Comparison of ENCODE assay signal across 25 mouse cellular contexts in genomic region chr14:38847566-38847965, GRCm38 (mm10).
DNase-seq lines count a peak whose midpoint lies in the region; ATAC-seq and TF ChIP-seq lines count a peak whose summit lies in the region.
"Had no signal": no experiment of that assay in that cellular context is flagged by ENCODE, and none has a peak within 500 bp of the region (broad histone marks: within the 10 kb centered on the region; RNA-seq: fewer than 3 reads in every experiment).

No protein-coding gene starts in this region.

- no peak overlapping the region for H3K4me3 ChIP-seq in hindbrain, postnatal 0 days (ENCODE audit: low read length)
- H3K4me3 ChIP-seq in hindbrain, embryonic 11.5 days (ENCODE audit: low read depth, low read length) = no peak overlapping the region
- H3K4me3 ChIP-seq: embryonic facial prominence, embryonic 12.5 days; heart, adult 2 months; heart, embryonic 13.5 days; kidney, embryonic 15.5 days; limb, embryonic 13.5 days; liver, embryonic 12.5 days; megakaryocyte, embryonic 14.5 days; neural tube, embryonic 13.5 days had no signal

- peak; percentile 83 for ATAC-seq in hindbrain, postnatal 0 days
- no peak for ATAC-seq in hindbrain, embryonic 11.5 days (ENCODE audit: low FRiP score)
- ATAC-seq in cerebellum, adult (ENCODE audit: insufficient number of reproducible peaks, low FRiP score, low TSS enrichment) = peak; percentile 90
- ATAC-seq: CD4-positive, CD25-positive, alpha-beta regulatory T cell, adult 4 months; liver, embryonic 12.5 days had no signal

- H3K27ac ChIP-seq in hindbrain, postnatal 0 days = no peak overlapping the region
- no peak overlapping the region for H3K27ac ChIP-seq in hindbrain, embryonic 11.5 days (ENCODE audit: low read depth, low read length)
- H3K27ac ChIP-seq: embryonic facial prominence, embryonic 12.5 days; heart, adult 2 months; heart, embryonic 13.5 days; kidney, embryonic 15.5 days; limb, embryonic 13.5 days; liver, embryonic 12.5 days; neural tube, embryonic 13.5 days had no signal

- no peaks in the 10 kb centered on the region for H3K9me3 ChIP-seq in hindbrain, postnatal 0 days (ENCODE audit: low read length)
- H3K9me3 ChIP-seq in hindbrain, embryonic 11.5 days (ENCODE audit: control insufficient read depth, low read length) = no peaks in the 10 kb centered on the region
- H3K9me3 ChIP-seq: embryonic facial prominence, embryonic 12.5 days; heart, embryonic 13.5 days; kidney, embryonic 15.5 days; limb, embryonic 13.5 days; liver, embryonic 12.5 days; megakaryocyte, embryonic 14.5 days; neural tube, embryonic 13.5 days had no signal

- no peak overlapping the region for H3K4me2 ChIP-seq in hindbrain, postnatal 0 days (ENCODE audit: low read depth, low read length)
- H3K4me2 ChIP-seq in hindbrain, embryonic 11.5 days (replicated peaks; ENCODE audit: low read depth, low read length) = no peak overlapping the region
- H3K4me2 ChIP-seq: embryonic facial prominence, embryonic 12.5 days; heart, embryonic 13.5 days; kidney, embryonic 15.5 days; limb, embryonic 13.5 days; liver, embryonic 12.5 days; neural tube, embryonic 13.5 days had no signal

- H3K4me1 ChIP-seq in hindbrain, postnatal 0 days (ENCODE audit: insufficient read depth, low read length) = no peaks in the 10 kb centered on the region
- no peaks in the 10 kb centered on the region for H3K4me1 ChIP-seq in hindbrain, embryonic 11.5 days (replicated peaks; ENCODE audit: control insufficient read depth, insufficient read depth, low read length)
- H3K4me1 ChIP-seq: embryonic facial prominence, embryonic 12.5 days; heart, embryonic 13.5 days; kidney, embryonic 15.5 days; limb, embryonic 13.5 days; liver, embryonic 12.5 days; megakaryocyte, embryonic 14.5 days; neural tube, embryonic 13.5 days had no signal

- WGBS in hindbrain, postnatal 0 days = 74% methylated on average over 1 of the region's 1 CpGs
- WGBS in hindbrain, embryonic 11.5 days = 97% methylated on average over 1 of the region's 1 CpGs

- H3K36me3 ChIP-seq in hindbrain, postnatal 0 days (ENCODE audit: insufficient read depth, low read length) = no peaks in the 10 kb centered on the region
- no peaks in the 10 kb centered on the region for H3K36me3 ChIP-seq in hindbrain, embryonic 11.5 days (ENCODE audit: control insufficient read depth, insufficient read depth, low read length)
- H3K36me3 ChIP-seq: embryonic facial prominence, embryonic 12.5 days; heart, embryonic 13.5 days; kidney, embryonic 15.5 days; limb, embryonic 13.5 days; liver, embryonic 12.5 days; neural tube, embryonic 13.5 days had no signal

- no peaks in the 10 kb centered on the region for H3K27me3 ChIP-seq in hindbrain, postnatal 0 days (ENCODE audit: insufficient read depth, low read length)
- no peaks in the 10 kb centered on the region for H3K27me3 ChIP-seq in hindbrain, embryonic 11.5 days (ENCODE audit: control insufficient read depth, insufficient read depth, low read length)
- H3K27me3 ChIP-seq: embryonic facial prominence, embryonic 12.5 days; heart, embryonic 13.5 days; kidney, embryonic 15.5 days; limb, embryonic 13.5 days; liver, embryonic 12.5 days; megakaryocyte, embryonic 14.5 days; neural tube, embryonic 13.5 days had no signal

- DNase-seq in hindbrain, postnatal 0 days (ENCODE audit: low spot score) = peak; percentile 63
- no peak for DNase-seq in hindbrain, embryonic 11.5 days (ENCODE audit: low spot score)
- peak; percentile 75 for DNase-seq in cerebellum, adult 8-10 months
- peak; percentile 76 to 89 for DNase-seq in cerebellum, postnatal 36 days
- DNase-seq in adrenal gland, adult 2 months = no peak
- DNase-seq in right cerebral cortex, adult 18-20 months = no peak
- DNase-seq: gastrocnemius, postnatal 36 days; heart, adult 2 months; heart, postnatal 14 days; kidney, adult 11 months; kidney, postnatal 36 days; lung, adult 18-20 months; lung, postnatal 14 days; midbrain, embryonic 14.5 days; right cerebral cortex, postnatal 4 days; thymus, postnatal 14 days had no signal

- H3K9ac ChIP-seq in hindbrain, postnatal 0 days (replicated peaks; ENCODE audit: low read length) = no peak overlapping the region
- no peak overlapping the region for H3K9ac ChIP-seq in hindbrain, embryonic 11.5 days (ENCODE audit: low read depth, low read length)
- H3K9ac ChIP-seq: embryonic facial prominence, embryonic 12.5 days; heart, embryonic 13.5 days; kidney, embryonic 15.5 days; limb, embryonic 13.5 days; liver, embryonic 12.5 days; neural tube, embryonic 13.5 days had no signal

- no peak for TF ChIP-seq CTCF in hindbrain, postnatal 0 days (IDR thresholded peaks at IDR 0.05; ENCODE audit: low read depth)

Comparison
In these comparisons a context has a peak if more than half of its experiments do, and no peak if none do; other contexts are left out.
1. DNase-seq: peak in hindbrain, postnatal 0 days (single experiment), cerebellum, adult 8-10 months (single experiment) and cerebellum, postnatal 36 days (2 of 2); none in hindbrain, embryonic 11.5 days (single experiment), adrenal gland, adult 2 months (single experiment) and right cerebral cortex, adult 18-20 months (single experiment).